Mouse (Mus musculus) G1E (cell line): ENCODE results near the gene Gmpr.

Source experiments
- CTCF ChIP-seq: IDR thresholded peaks from 2 replicates; pipeline ENCODE4 v1.5.1; 2012; ENCODE audit warnings: low read depth, low read length, inconsistent platforms, mixed read lengths
- GATA1 ChIP-seq: IDR thresholded peaks from 2 replicates; pipeline ENCODE4 v1.6.1; 2012; ENCODE audit warnings: borderline replicate concordance, low read length, inconsistent platforms, mixed read lengths

DNA sequence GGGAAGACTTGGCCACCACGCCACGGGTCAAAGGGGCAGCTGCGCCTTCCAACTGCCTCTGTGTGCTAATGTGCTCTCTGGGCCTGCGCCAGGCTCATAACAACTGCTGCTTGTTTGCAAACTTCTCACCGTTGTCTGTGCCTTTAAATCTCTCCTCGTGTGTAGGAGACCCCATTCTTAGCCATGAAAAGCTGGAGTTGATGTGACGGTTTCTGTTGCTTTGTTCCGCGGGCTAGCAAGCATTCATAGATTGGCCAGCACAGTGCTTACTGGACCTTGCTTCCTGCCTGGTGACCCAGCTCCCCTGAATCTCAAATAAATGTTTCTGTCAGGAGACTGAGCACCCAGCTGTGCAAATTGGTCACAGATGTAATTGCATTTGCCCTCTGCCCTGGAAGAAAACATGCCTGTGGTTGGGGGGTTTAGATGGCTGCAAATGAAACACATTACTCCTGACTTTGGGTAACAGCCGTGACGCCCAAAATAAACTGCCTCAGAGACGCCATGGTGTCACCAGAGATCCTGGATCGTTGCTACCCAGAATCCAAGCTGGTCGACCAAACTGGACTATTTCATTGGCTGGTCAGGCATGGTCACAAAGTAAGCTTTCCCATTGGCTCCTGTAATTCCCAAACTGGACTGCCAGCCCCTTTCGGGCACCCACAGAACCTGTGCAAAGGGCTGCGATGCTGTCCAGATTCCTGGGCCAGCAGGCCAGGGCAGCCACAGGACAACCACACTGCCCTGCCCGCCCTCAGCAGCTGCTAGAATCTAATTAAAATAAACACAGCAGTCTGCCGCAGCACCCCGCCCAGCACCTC is 37.6 kb upstream of the Gmpr start:
- TF ChIP-seq CTCF (no peak), GATA1 (no peak)
